Mouse (Mus musculus) intestine, embryonic 16.5 days (tissue): ENCODE results near the gene Echdc3. TPM values are rescaled to one million over a fixed set of nuclear protein-coding genes. Genes with fewer than 3 reads are reported as not detected.

Experiments
- ATAC-seq: fragments of 200-750 bp; cut with Nextera tagmentation; 2 replicates; pipeline ENCODE4 v1.8.0; 2017; ENCODE audit warnings: moderate TSS enrichment, moderate library complexity
- H3K27ac ChIP-seq: fragments of 300-500 bp; sonication (generic); 2 replicates; pipeline ENCODE4 v1.5.1; 2014; ENCODE audit warnings: mild to moderate bottlenecking, low read length
- H3K27me3 ChIP-seq: fragments of 300-500 bp; sonication (generic); replicated peaks from 2 replicates; pipeline ENCODE4 v1.6.1; 2014; ENCODE audit warnings: low read length, control low read depth, mixed read lengths; ENCODE audit not compliant: control insufficient read depth, insufficient read depth
- H3K36me3 ChIP-seq: fragments of 300-500 bp; sonication (generic); 2 replicates; pipeline ENCODE4 v1.6.1; 2014; ENCODE audit warnings: low read length, control low read depth; ENCODE audit not compliant: control insufficient read depth, insufficient read depth
- H3K4me1 ChIP-seq: fragments of 300-500 bp; sonication (generic); 2 replicates; pipeline ENCODE4 v1.6.1; 2014; ENCODE audit warnings: low read length, control low read depth, mixed read lengths; ENCODE audit not compliant: control insufficient read depth, insufficient read depth
- H3K4me2 ChIP-seq: fragments of 300-500 bp; sonication (generic); 2 replicates; pipeline ENCODE4 v1.6.1; 2014; ENCODE audit warnings: low read depth, low read length, control low read depth
- H3K4me3 ChIP-seq: fragments of 300-500 bp; sonication (generic); 2 replicates; pipeline ENCODE4 v1.5.1; 2014; ENCODE audit warnings: mild to moderate bottlenecking, low read length
- H3K9ac ChIP-seq: fragments of 300-500 bp; sonication (generic); 2 replicates; pipeline ENCODE4 v1.6.1; 2014; ENCODE audit warnings: low read depth, low read length
- H3K9me3 ChIP-seq: fragments of 300-500 bp; sonication (generic); 2 replicates; pipeline ENCODE4 v1.6.1; 2016; ENCODE audit warnings: low read length, control low read depth; ENCODE audit not compliant: control insufficient read depth
- WGBS: fragments of 180-500 bp; shearing (Covaris S2); extraction: QIAGEN DNeasy Blood & Tissue Kit; methylation state at CpG from one replicate; pipeline ENCODE4 v1.1.7; 2014; 5-methylcytosine and 5-hydroxymethylcytosine counted together
- polyA plus RNA-seq: library from polyadenylated mRNA; unstranded; fragments of >200 nt; fragmentation: Nextera tagmentation; extraction: Ambion mirVana; gene quantifications from 2 replicates; pipeline ENCODE4 v1.2.1, GENCODE M21; 2015

Echdc3 gene
- polyA plus RNA-seq, 1 experiment from 2014 or later, result 16.6 TPM

- no peaks in the 10 kb centered on the region for H3K9me3 ChIP-seq
Measured at GRCm38 (mm10) chr2:6162366-6163040, 50.3 kb downstream of the Echdc3 start.

GRCm38 (mm10) chr2:6159735-6160134 lies 53.1 kb downstream of the Echdc3 start:
- no peak overlapping the region for H3K9ac ChIP-seq
- H3K4me2 ChIP-seq, result no peak overlapping the region
- H3K4me3 ChIP-seq, result no peak overlapping the region
- peak overlapping the region; percentile 43 for H3K27ac ChIP-seq
- H3K27me3 ChIP-seq, result no peaks in the 10 kb centered on the region
- no peaks in the 10 kb centered on the region for H3K36me3 ChIP-seq
- peaks cover 17% of the 10 kb centered on the region for H3K4me1 ChIP-seq
- no peak for ATAC-seq
- H3K9me3 ChIP-seq, result no peaks in the 10 kb centered on the region
- 14% methylated on average over 2 of the region's 2 CpGs for WGBS

More at GRCm38 (mm10) chr2:6162366-6163040, 50.3 kb downstream of the Echdc3 start:
- no peaks in the 10 kb centered on the region for H3K36me3 ChIP-seq
- ATAC-seq, result peak; percentile 94
- 30% methylated on average over 6 of the region's 6 CpGs for WGBS
- H3K4me1 ChIP-seq, result peaks cover 17% of the 10 kb centered on the region
- peak overlapping the region; percentile 75 for H3K27ac ChIP-seq
- H3K4me3 ChIP-seq, result no peak overlapping the region
- H3K27me3 ChIP-seq, result no peaks in the 10 kb centered on the region
- H3K9ac ChIP-seq, result no peak overlapping the region
- H3K4me2 ChIP-seq, result no peak overlapping the region

- 90% methylated on average over 9 of the region's 9 CpGs for WGBS
Measured at GRCm38 (mm10) chr2:6159219-6159618, 53.6 kb downstream of the Echdc3 start.

GRCm38 (mm10) chr2:6157635-6158034 lies 55.2 kb downstream of the Echdc3 start:
- Histone ChIP-seq H3K4me1 (peaks cover 15% of the 10 kb centered on the region), H3K9me3 (no peaks in the 10 kb centered on the region), H3K4me2 (no peak overlapping the region), H3K27me3 (no peaks in the 10 kb centered on the region), H3K27ac (0 out of 2 replicates have a peak overlapping the region, but pooled peaks have one; percentile 11), H3K9ac (no peak overlapping the region), H3K36me3 (no peaks in the 10 kb centered on the region), H3K4me3 (no peak overlapping the region)
- no peak for ATAC-seq
- 73% methylated on average over 7 of the region's 7 CpGs for WGBS

More at GRCm38 (mm10) chr2:6159219-6159618, 53.6 kb downstream of the Echdc3 start:
- Histone ChIP-seq H3K36me3 (no peaks in the 10 kb centered on the region), H3K4me3 (no peak overlapping the region), H3K9ac (no peak overlapping the region), H3K27ac (peak overlapping the region; percentile 43), H3K27me3 (no peaks in the 10 kb centered on the region), H3K9me3 (no peaks in the 10 kb centered on the region), H3K4me1 (peaks cover 15% of the 10 kb centered on the region), H3K4me2 (no peak overlapping the region)
- no peak for ATAC-seq

GRCm38 (mm10) chr2:6157208-6157607 lies 55.6 kb downstream of the Echdc3 start:
- Histone ChIP-seq H3K27ac (no peak overlapping the region), H3K9me3 (no peaks in the 10 kb centered on the region), H3K36me3 (no peaks in the 10 kb centered on the region), H3K4me1 (peaks cover 15% of the 10 kb centered on the region), H3K27me3 (no peaks in the 10 kb centered on the region), H3K4me3 (no peak overlapping the region), H3K9ac (no peak overlapping the region), H3K4me2 (no peak overlapping the region)
- 85% methylated on average over 4 of the region's 4 CpGs for WGBS
- no peak for ATAC-seq

- Histone ChIP-seq H3K27ac (no peak overlapping the region), H3K27me3 (no peaks in the 10 kb centered on the region), H3K4me3 (no peak overlapping the region), H3K9ac (no peak overlapping the region), H3K4me1 (no peaks in the 10 kb centered on the region), H3K9me3 (no peaks in the 10 kb centered on the region), H3K4me2 (no peak overlapping the region), H3K36me3 (no peaks in the 10 kb centered on the region)
- WGBS, result 93% methylated on average over 5 of the region's 5 CpGs
- no peak for ATAC-seq
Measured at GRCm38 (mm10) chr2:6149801-6150200, 63.0 kb downstream of the Echdc3 start.

GRCm38 (mm10) chr2:6146901-6147300 lies 65.9 kb downstream of the Echdc3 start:
- no peaks in the 10 kb centered on the region for H3K27me3 ChIP-seq
- no peak overlapping the region for H3K27ac ChIP-seq
- H3K4me1 ChIP-seq, result no peaks in the 10 kb centered on the region
- H3K9ac ChIP-seq, result no peak overlapping the region
- no peaks in the 10 kb centered on the region for H3K9me3 ChIP-seq
- no peak overlapping the region for H3K4me3 ChIP-seq
- ATAC-seq, result no peak
- H3K36me3 ChIP-seq, result no peaks in the 10 kb centered on the region
- WGBS, result 82% methylated on average over 7 of the region's 7 CpGs
- no peak overlapping the region for H3K4me2 ChIP-seq

- no peak for ATAC-seq
- H3K27me3 ChIP-seq, result no peaks in the 10 kb centered on the region
- WGBS, result 89% methylated on average over 4 of the region's 4 CpGs
Measured at GRCm38 (mm10) chr2:6146257-6146656, 66.6 kb downstream of the Echdc3 start.

GRCm38 (mm10) chr2:6145611-6146010 lies 67.2 kb downstream of the Echdc3 start:
- 71% methylated on average over 10 of the region's 10 CpGs for WGBS
- H3K27me3 ChIP-seq, result no peaks in the 10 kb centered on the region
- no peaks in the 10 kb centered on the region for H3K4me1 ChIP-seq
- no peak overlapping the region for H3K4me2 ChIP-seq
- ATAC-seq, result no peak
- no peak overlapping the region for H3K27ac ChIP-seq
- H3K36me3 ChIP-seq, result no peaks in the 10 kb centered on the region
- no peak overlapping the region for H3K9ac ChIP-seq
- H3K9me3 ChIP-seq, result no peaks in the 10 kb centered on the region
- no peak overlapping the region for H3K4me3 ChIP-seq

More at GRCm38 (mm10) chr2:6146257-6146656, 66.6 kb downstream of the Echdc3 start:
- Histone ChIP-seq H3K36me3 (no peaks in the 10 kb centered on the region), H3K9ac (no peak overlapping the region), H3K4me1 (no peaks in the 10 kb centered on the region), H3K4me3 (no peak overlapping the region), H3K9me3 (no peaks in the 10 kb centered on the region), H3K4me2 (no peak overlapping the region), H3K27ac (no peak overlapping the region)
